Mouse (Mus musculus): Measurements from ENCODE around the gene Slc25a16. TPM values are rescaled to one million over a fixed set of nuclear protein-coding genes. Genes with fewer than 3 reads are reported as not detected.
A peak's percentile ranks its signal among the peaks of the same experiment; 100 is the strongest.

Slc25a16 gene
- 12.0 and 12.9 TPM in 2 replicates for polyA plus RNA-seq (2015; fragmentation: Nextera tagmentation; extraction: Ambion mirVana)

DNA sequence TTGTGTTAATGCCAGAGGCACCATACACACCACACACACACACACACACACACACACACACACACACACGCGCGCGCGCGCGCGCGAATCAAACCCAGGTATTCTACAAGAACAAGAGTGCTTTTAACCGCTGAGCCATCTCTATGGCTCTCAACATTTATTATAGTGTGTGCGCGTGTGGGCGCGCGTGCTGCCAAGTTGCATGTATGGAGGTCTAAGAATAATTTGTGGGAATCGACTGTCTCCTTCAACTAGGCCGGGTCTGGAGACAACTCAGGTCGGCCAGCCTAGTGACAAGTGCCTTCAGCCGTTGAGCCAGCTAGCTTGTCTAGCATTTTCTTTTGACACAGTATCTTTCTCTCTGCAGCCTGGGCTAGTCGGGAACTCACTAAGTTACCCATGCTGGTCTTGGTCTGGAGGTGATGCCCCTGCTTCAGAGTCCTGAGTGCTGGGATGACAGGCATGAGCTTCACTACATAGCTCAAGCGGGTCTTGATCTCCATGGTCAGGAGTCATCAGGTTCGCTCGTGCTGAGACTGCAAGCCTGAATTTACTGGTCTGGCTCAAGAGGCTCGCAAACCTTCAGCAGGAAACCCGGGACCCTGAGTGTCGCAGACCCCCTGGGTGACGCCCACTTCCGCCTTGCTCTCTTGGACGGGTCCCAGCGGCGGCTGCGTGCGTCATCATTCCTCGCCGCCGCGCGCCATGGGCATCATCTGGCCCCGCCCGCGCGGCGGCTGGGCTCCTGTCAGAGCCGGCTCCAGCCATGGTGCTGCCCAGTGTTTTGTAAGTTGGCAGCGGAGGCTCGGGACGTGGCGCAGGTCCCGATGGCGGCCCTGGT, at the start of gene Slc25a16:
Slc25a16 (plus strand) TSS at position 709 of the 841 bp plus-strand sequence.
- Histone ChIP-seq H3K9me3 (no peaks in the 10 kb centered on the region), H3K36me3 (no peaks in the 10 kb centered on the region), H3K9ac (peak within 1 kb of the TSS; percentile 98), H3K4me1 (peaks cover 14% of the 10 kb centered on the region), H3K27ac (peak within 1 kb of the TSS; percentile 88), H3K4me3 (peak within 1 kb of the TSS; percentile 92), H3K4me2 (peak within 1 kb of the TSS; percentile 84), H3K27me3 (no peaks in the 10 kb centered on the region)
- peak; percentile 94 for ATAC-seq (ENCODE audit: insufficient number of reproducible peaks, low FRiP score, low TSS enrichment, low read depth)
- 7% methylated on average over 50 of the region's 50 CpGs for WGBS

DNA sequence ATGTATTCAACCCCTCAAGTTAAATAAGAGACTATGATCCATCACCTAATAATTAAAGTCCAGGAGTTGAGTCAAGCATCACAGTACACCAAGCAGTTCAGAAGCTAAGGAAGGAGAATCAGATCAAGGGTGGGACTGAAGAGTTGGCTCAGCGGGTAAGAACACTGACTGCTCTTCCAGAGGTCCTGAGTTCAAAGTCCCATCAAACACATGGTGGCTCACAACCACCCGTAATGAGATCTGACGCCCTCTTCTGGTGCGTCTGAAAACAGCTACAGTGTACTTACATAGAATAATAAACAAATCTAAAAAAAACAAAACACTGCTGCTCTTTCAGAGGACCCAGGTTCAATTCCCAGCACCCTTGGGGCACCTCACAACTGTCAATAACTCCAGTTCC, 45.6 kb upstream of the Slc25a16 start:
- no peaks in the 10 kb centered on the region for H3K27me3 ChIP-seq
- 82% methylated on average over 4 of the region's 4 CpGs for WGBS
- H3K27ac ChIP-seq = no peak overlapping the region
- H3K4me3 ChIP-seq = no peak overlapping the region
- no peak for ATAC-seq (ENCODE audit: insufficient number of reproducible peaks, low FRiP score, low TSS enrichment, low read depth)
- H3K4me2 ChIP-seq = no peak overlapping the region
- H3K4me1 ChIP-seq = no peaks in the 10 kb centered on the region
- peaks cover 22% of the 10 kb centered on the region for H3K36me3 ChIP-seq
- no peak overlapping the region for H3K9ac ChIP-seq
- H3K9me3 ChIP-seq = no peaks in the 10 kb centered on the region

DNA sequence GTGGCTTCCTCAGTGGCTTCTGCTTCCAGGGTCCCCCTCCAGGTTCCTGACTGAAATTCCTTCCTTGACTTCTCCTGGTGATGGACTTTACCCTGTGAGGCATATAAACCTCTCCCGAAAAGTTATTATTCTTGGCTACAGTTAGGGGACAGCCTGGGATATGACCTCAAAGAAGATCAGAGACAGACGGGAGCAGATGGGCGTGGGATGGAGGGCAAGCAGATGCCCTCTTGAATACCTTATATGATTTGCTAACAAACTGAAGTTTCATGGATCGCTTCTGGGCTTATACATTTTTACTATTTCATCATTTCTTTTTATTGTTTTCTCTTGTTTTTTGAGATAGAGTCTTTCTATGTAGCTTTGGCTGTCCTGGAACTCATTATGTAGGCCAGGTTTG, 44.9 kb upstream of the Slc25a16 start:
- H3K36me3 ChIP-seq = peaks cover 22% of the 10 kb centered on the region
- no peak overlapping the region for H3K9ac ChIP-seq
- no peak overlapping the region for H3K27ac ChIP-seq
- 85% methylated on average over 4 of the region's 4 CpGs for WGBS
- no peak overlapping the region for H3K4me3 ChIP-seq
- no peak overlapping the region for H3K4me2 ChIP-seq
- no peak for ATAC-seq (ENCODE audit: insufficient number of reproducible peaks, low FRiP score, low TSS enrichment, low read depth)
- no peaks in the 10 kb centered on the region for H3K27me3 ChIP-seq
- H3K4me1 ChIP-seq = no peaks in the 10 kb centered on the region
- H3K9me3 ChIP-seq = no peaks in the 10 kb centered on the region

DNA sequence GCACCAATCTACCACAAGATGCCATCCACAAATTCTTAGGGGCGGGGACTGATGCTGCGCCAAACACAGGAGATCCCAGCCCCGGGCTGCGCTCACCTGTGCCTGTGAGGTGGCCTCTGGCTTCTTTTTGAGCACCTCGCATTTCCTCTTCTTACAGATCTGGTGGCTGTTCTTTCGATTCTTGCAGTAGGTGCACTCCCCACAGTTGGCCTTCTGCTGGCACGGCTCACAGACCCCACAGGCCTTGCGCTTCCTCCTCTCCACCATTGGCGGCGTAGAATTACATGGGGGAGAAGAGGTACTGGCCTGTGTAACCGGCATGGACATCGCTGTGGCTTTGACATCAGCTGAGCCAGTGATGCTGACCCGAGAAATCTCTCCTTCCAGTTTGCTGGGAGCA, 42.4 kb upstream of the Slc25a16 start:
- ATAC-seq (ENCODE audit: insufficient number of reproducible peaks, low FRiP score, low TSS enrichment, low read depth) = no peak

DNA sequence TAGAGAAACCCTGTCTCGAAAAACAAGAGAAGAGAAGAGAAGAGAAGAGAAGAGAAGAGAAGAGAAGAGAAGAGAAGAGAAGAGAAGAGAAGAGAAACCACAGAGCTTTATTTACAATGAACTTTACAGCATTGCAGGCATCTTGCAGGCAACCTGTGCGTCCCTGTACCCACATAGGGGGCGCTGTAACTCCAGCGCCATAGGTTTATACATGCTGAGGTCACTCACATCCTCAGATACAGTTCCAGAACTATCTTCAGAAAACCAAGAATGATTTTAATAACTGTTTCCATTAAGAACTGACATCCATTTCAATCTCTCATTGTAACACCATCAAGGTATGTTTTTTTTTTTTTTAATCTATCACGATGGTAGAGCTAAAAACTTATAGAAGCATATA, 39.2 kb upstream of the Slc25a16 start:
- H3K27ac ChIP-seq = no peak overlapping the region
- no peak for ATAC-seq (ENCODE audit: insufficient number of reproducible peaks, low FRiP score, low TSS enrichment, low read depth)
- no peaks in the 10 kb centered on the region for H3K9me3 ChIP-seq
- no peak overlapping the region for H3K9ac ChIP-seq
- peaks cover 22% of the 10 kb centered on the region for H3K36me3 ChIP-seq
- no peak overlapping the region for H3K4me2 ChIP-seq
- no peak overlapping the region for H3K4me3 ChIP-seq
- 49% methylated on average over 5 of the region's 5 CpGs for WGBS
- no peaks in the 10 kb centered on the region for H3K27me3 ChIP-seq
- peaks cover 3% of the 10 kb centered on the region; the same call in 1 of the 2 replicates for H3K4me1 ChIP-seq

More for the DNA sequence above, 42.4 kb upstream of the Slc25a16 start:
- Histone ChIP-seq H3K27ac (no peak overlapping the region), H3K4me1 (no peaks in the 10 kb centered on the region), H3K36me3 (peaks cover 22% of the 10 kb centered on the region), H3K27me3 (no peaks in the 10 kb centered on the region), H3K9ac (no peak overlapping the region), H3K4me2 (no peak overlapping the region), H3K4me3 (no peak overlapping the region), H3K9me3 (no peaks in the 10 kb centered on the region)
- WGBS = 86% methylated on average over 13 of the region's 13 CpGs

DNA sequence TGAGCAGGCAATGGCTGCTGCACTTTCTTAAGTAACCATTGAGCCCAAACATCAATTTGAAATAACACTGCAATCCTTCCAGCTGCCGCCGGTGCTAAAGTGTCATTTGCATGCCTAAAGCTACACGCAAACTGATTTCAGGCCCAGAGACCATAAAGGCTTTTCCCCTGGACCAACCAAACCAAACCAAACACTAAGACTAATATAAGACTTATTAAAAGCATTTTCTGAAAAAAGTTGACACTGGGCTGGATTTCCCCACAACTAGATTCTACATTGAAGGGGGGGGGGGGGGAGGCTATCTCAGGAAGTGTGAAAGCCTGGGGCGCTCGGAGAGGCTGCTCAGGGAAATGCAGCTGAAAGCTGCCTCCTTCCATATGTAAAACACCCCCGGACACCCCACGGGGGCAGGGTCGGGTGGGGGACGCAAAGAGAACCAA, 36.5 kb upstream of the Slc25a16 start:
- H3K27ac ChIP-seq = no peak overlapping the region
- H3K4me2 ChIP-seq = 0 out of 2 replicates have a peak overlapping the region, but pooled peaks have one; percentile 0
- 13% methylated on average over 9 of the region's 9 CpGs for WGBS
- no peak for ATAC-seq (ENCODE audit: insufficient number of reproducible peaks, low FRiP score, low TSS enrichment, low read depth)
- peaks cover 9% of the 10 kb centered on the region for H3K36me3 ChIP-seq
- no peaks in the 10 kb centered on the region for H3K9me3 ChIP-seq
- peaks cover 6% of the 10 kb centered on the region; the same call in 1 of the 2 replicates for H3K4me1 ChIP-seq
- H3K4me3 ChIP-seq = no peak overlapping the region
- no peak overlapping the region for H3K9ac ChIP-seq
- no peaks in the 10 kb centered on the region for H3K27me3 ChIP-seq

DNA sequence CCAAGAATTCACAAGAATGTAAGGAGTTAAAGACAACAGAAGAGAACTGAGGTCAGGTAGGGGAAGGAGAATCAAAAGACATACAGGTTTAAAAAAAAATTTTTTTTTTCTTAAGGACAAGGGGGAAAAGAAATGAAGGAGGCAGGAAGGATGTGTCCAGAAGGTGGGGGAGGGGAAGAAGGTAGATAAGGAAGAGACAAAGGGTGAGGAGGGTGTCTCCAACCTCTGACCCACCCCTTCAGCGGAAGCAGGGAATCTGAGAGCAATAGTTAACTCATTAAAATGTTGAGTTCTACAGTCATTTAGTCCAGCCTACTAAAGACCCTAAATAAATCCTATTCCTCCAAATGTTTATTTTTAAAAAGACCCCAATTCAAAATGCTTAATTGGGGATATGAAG, 35.9 kb upstream of the Slc25a16 start:
- 60% methylated on average over 1 of the region's 1 CpGs for WGBS
- no peak for ATAC-seq (ENCODE audit: insufficient number of reproducible peaks, low FRiP score, low TSS enrichment, low read depth)
- no peak overlapping the region for H3K9ac ChIP-seq
- peaks cover 4% of the 10 kb centered on the region; the same call in 1 of the 2 replicates for H3K36me3 ChIP-seq
- no peak overlapping the region for H3K27ac ChIP-seq
- no peak overlapping the region for H3K4me3 ChIP-seq
- H3K4me2 ChIP-seq = no peak overlapping the region
- H3K4me1 ChIP-seq = peaks cover 6% of the 10 kb centered on the region; the same call in 1 of the 2 replicates
- no peaks in the 10 kb centered on the region for H3K9me3 ChIP-seq
- H3K27me3 ChIP-seq = no peaks in the 10 kb centered on the region

DNA sequence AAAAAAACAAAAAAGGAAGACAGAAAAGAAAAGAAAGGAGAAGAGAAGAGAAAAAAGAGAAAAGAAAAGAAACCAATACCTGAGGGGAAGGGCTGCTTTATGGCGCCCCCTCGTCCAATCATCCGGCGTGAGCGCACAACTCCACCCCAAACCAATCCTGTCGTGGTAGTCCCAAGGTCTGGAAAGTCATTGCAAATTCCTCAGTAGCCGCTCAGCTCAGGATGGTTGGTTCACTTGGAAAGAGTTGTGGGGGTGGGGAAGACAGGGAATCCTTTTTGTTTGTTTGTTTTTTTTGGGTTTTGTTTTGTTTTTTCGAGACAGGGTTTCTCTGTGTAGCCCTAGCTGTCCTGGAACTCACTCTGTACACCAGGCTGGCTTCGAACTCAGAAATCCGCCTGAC, 35.0 kb upstream of the Slc25a16 start:
- peaks cover 6% of the 10 kb centered on the region; the same call in 1 of the 2 replicates for H3K4me1 ChIP-seq
- no peaks in the 10 kb centered on the region for H3K36me3 ChIP-seq
- H3K27ac ChIP-seq = no peak overlapping the region
- peak overlapping the region; percentile 90 for H3K4me2 ChIP-seq
- no peak overlapping the region for H3K9ac ChIP-seq
- H3K27me3 ChIP-seq = no peaks in the 10 kb centered on the region
- H3K4me3 ChIP-seq = peak overlapping the region; percentile 64
- 34% methylated on average over 10 of the region's 10 CpGs for WGBS
- no peaks in the 10 kb centered on the region for H3K9me3 ChIP-seq
- no peak for ATAC-seq (ENCODE audit: insufficient number of reproducible peaks, low FRiP score, low TSS enrichment, low read depth)

DNA sequence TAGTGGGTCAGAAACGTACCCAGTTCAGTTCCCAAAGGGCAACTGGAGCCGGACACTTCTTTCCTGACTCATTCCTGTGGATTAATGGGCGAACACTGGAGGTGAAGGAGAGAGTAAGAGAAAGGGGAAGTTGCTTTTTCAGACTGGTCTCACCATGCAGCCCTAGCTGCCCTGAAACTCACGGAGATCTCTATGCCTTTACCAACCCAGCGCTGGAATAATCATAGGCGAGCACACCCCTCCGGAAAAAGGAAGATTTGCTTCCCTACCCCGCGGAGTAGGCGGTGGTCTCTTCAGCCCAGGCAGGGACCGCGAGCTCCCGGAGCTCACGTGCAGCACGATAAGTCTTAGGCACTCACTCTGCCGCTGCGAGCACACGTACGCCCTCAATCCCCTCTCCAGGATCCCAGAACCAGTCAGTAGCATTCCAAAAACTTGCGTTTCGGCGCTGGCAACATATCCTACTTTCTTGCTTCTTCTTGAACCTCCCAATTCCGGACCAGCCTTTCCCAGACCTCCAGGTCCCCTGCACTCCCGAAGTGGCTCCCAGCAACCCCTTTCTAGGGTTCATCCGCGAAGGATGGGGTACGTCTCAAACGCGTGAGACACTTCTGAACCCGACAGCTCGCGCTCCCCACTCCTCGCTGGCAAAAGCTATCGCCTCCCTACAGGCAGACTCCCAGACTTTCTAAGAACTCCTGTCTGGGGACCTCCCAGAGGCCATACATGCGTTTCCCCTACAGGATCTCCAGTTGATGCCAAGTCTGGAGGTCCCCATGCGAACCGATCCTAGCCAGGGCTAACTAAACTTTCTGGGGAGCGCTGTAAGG, 34.2 kb upstream of the Slc25a16 start:
- WGBS = under 1% methylated on average over 38 of the region's 38 CpGs
- Histone ChIP-seq H3K4me3 (peak overlapping the region; percentile 64), H3K36me3 (no peaks in the 10 kb centered on the region), H3K9ac (peak overlapping the region; percentile 64), H3K4me2 (peak overlapping the region; percentile 90), H3K4me1 (peaks cover 6% of the 10 kb centered on the region; the same call in 1 of the 2 replicates), H3K27me3 (no peaks in the 10 kb centered on the region), H3K9me3 (no peaks in the 10 kb centered on the region), H3K27ac (peak overlapping the region; percentile 74)
- ATAC-seq (ENCODE audit: insufficient number of reproducible peaks, low FRiP score, low TSS enrichment, low read depth) = no peak

DNA sequence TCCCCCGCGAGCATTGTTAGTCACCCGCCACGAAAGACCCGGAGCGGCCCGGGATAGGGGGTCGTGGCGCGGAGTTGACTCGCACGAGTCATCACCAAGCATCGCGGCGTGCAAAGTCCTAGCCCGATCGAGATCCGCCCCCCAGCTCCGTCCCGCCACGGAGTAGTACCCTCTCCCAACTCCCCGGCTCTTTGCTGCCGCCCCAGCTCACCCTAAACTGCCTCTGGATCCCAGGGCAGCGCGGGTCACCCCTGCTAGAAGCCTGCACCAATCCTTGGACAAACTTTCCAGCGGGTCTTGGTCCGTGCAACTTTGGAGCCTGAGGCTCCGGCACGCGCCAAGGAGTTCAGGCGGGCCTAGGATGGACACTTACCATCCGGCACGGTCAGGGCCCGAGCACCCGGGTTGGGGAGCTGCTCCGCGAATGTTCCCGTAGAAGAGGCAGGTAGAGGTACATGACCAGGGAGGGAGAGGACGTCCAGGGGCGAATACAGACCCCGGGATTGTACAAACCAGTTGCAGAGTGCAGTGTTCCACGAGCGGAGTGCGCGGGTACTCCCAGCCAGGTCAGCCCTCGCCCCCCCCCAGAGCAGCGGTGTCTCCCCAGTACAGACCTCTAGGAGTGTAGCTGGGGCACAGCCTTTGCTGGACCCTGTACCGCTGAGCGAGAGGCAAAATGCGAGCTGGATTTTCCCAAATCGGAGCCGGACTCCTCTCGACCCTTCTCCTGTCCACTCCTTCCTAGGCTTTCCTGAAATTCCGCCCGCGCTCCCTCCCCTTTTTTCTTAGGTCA, 33.4 kb upstream of the Slc25a16 start:
- ATAC-seq (ENCODE audit: insufficient number of reproducible peaks, low FRiP score, low TSS enrichment, low read depth) = peak; percentile 70
- Histone ChIP-seq H3K9me3 (no peaks in the 10 kb centered on the region), H3K4me2 (peak overlapping the region; percentile 90), H3K4me3 (peak overlapping the region; percentile 64), H3K4me1 (peaks cover 6% of the 10 kb centered on the region; the same call in 1 of the 2 replicates), H3K27ac (peak overlapping the region; percentile 74), H3K9ac (peak overlapping the region; percentile 64), H3K36me3 (no peaks in the 10 kb centered on the region), H3K27me3 (no peaks in the 10 kb centered on the region)
- WGBS = under 1% methylated on average over 56 of the region's 56 CpGs

DNA sequence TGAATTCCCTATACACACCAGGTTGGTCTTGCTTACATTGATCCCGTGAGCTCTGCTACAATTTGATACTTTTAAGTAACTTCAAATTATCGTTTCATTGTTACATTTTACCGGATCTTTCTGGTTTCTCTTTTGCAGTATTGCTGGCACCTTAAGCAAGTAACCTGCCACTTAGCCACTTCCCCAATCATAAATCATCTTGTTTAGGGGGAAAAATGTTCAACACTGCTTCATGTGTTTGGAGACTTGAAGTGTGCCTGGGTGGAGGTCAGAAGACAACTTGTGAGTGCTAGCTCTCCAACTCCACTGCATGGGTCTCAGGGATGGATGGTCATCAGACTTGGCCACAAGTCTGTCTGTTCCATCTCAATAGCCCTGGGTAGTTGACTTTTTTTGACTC, 29.4 kb upstream of the Slc25a16 start:
- ATAC-seq (ENCODE audit: insufficient number of reproducible peaks, low FRiP score, low TSS enrichment, low read depth) = no peak
- H3K36me3 ChIP-seq = no peaks in the 10 kb centered on the region
- H3K27me3 ChIP-seq = no peaks in the 10 kb centered on the region
- H3K9ac ChIP-seq = no peak overlapping the region
- H3K9me3 ChIP-seq = no peaks in the 10 kb centered on the region
- H3K4me3 ChIP-seq = no peak overlapping the region
- H3K4me1 ChIP-seq = 0 out of 2 replicates have a peak, but pooled peaks cover 3% of the 10 kb centered on the region
- 74% methylated on average over 3 of the region's 3 CpGs for WGBS
- H3K27ac ChIP-seq = no peak overlapping the region
- no peak overlapping the region for H3K4me2 ChIP-seq

Measured in limb, embryonic 15.5 days (tissue).